Comparison of ENCODE assay signal across 7 mouse cellular contexts in genomic region chr12:3356824-3357223, GRCm38 (mm10). TPM values are rescaled to one million over a fixed set of nuclear protein-coding genes. Genes with fewer than 3 reads are reported as not detected.
DNase-seq lines count a peak whose midpoint lies in the region; ATAC-seq lines count a peak whose summit lies in the region.

No protein-coding gene starts in this region.

- no peaks in the 10 kb centered on the region for H3K36me3 ChIP-seq in hindbrain, embryonic 16.5 days (ENCODE audit: control insufficient read depth, insufficient read depth, low read length)
- no peaks in the 10 kb centered on the region for H3K36me3 ChIP-seq in neural tube, embryonic 13.5 days

- DNase-seq in kidney, postnatal 4 days = peak; percentile 6 to 25
- DNase-seq in kidney, postnatal 10 days = no peak
- DNase-seq in T-cell, adult 2 months (ENCODE audit: low spot score) = peak; percentile 53
- no peak for DNase-seq in layer of hippocampus, postnatal 36 days
- DNase-seq in layer of hippocampus, adult 9-10 months (ENCODE audit: low spot score) = no peak

- ATAC-seq in hindbrain, embryonic 16.5 days = no peak
- no peak for ATAC-seq in neural tube, embryonic 13.5 days (ENCODE audit: low read depth)

- H3K27ac ChIP-seq in hindbrain, embryonic 16.5 days (ENCODE audit: low read depth, low read length) = no peak overlapping the region
- H3K27ac ChIP-seq in neural tube, embryonic 13.5 days (replicated peaks) = no peak overlapping the region

- no peaks in the 10 kb centered on the region for H3K9me3 ChIP-seq in hindbrain, embryonic 16.5 days (ENCODE audit: control insufficient read depth, low read length)
- H3K9me3 ChIP-seq in neural tube, embryonic 13.5 days = no peaks in the 10 kb centered on the region

- 0 out of 2 replicates have a peak overlapping the region, but pooled peaks have one; percentile 3 for H3K4me2 ChIP-seq in hindbrain, embryonic 16.5 days (ENCODE audit: low read length)
- peak overlapping the region; percentile 9; the same call in 1 of the 2 replicates for H3K4me2 ChIP-seq in neural tube, embryonic 13.5 days

- 68% methylated on average over 15 of the region's 16 CpGs for WGBS in hindbrain, embryonic 16.5 days
- WGBS in neural tube, embryonic 13.5 days = 73% methylated on average over 15 of the region's 16 CpGs

- H3K27me3 ChIP-seq in hindbrain, embryonic 16.5 days (replicated peaks; ENCODE audit: control insufficient read depth, insufficient read depth, low read length) = no peaks in the 10 kb centered on the region
- no peaks in the 10 kb centered on the region for H3K27me3 ChIP-seq in neural tube, embryonic 13.5 days

- 0 out of 2 replicates have a peak overlapping the region, but pooled peaks have one; percentile 0 for H3K4me3 ChIP-seq in hindbrain, embryonic 16.5 days (ENCODE audit: low read length)
- no peak overlapping the region; the same call in 1 of the 2 replicates for H3K4me3 ChIP-seq in neural tube, embryonic 13.5 days

- no peak overlapping the region for H3K9ac ChIP-seq in hindbrain, embryonic 16.5 days (ENCODE audit: low read depth, low read length)
- H3K9ac ChIP-seq in neural tube, embryonic 13.5 days = no peak overlapping the region

- H3K4me1 ChIP-seq in hindbrain, embryonic 16.5 days (ENCODE audit: control insufficient read depth, insufficient read depth, low read depth, low read length) = no peaks in the 10 kb centered on the region
- no peaks in the 10 kb centered on the region for H3K4me1 ChIP-seq in neural tube, embryonic 13.5 days (replicated peaks)

RNA-seq across cellular contexts. Expression of gene Kif3c, which starts 8.1 kb away (rescaled TPM):
- 75.9 and 91.8 TPM in 2 replicates for polyA plus RNA-seq in hindbrain, embryonic 16.5 days (2015; fragmentation: Nextera tagmentation; extraction: Ambion mirVana)
- polyA plus RNA-seq in neural tube, embryonic 13.5 days (2015; fragmentation: Nextera tagmentation; extraction: Ambion mirVana) = 76.3 and 77.3 TPM in 2 replicates
- total RNA-seq in layer of hippocampus, postnatal 36 days (2021) = 100 to 1,000 TPM; 163 to 168 TPM

RNA-seq across cellular contexts. Expression of gene Rab10, which starts 47.1 kb away (rescaled TPM):
- 139 and 145 TPM in 2 replicates for polyA plus RNA-seq in hindbrain, embryonic 16.5 days (2015; fragmentation: Nextera tagmentation; extraction: Ambion mirVana)
- 165 and 169 TPM in 2 replicates for polyA plus RNA-seq in neural tube, embryonic 13.5 days (2015; fragmentation: Nextera tagmentation; extraction: Ambion mirVana)
- 100 to 1,000 TPM; 161 to 164 TPM for total RNA-seq in layer of hippocampus, postnatal 36 days (2021)

Comparison
In these comparisons a context has a peak if more than half of its experiments do, and no peak if none do; other contexts are left out.
1. DNase-seq: peak in kidney, postnatal 4 days (2 of 2) and T-cell, adult 2 months (single experiment); none in kidney, postnatal 10 days (single experiment), layer of hippocampus, postnatal 36 days (0 of 2) and layer of hippocampus, adult 9-10 months (single experiment).